Comparison of ENCODE assay signal across 32 mouse cellular contexts in genomic region chr9:15522887-15523286, GRCm38 (mm10). TPM values are rescaled to one million over a fixed set of nuclear protein-coding genes. Genes with fewer than 3 reads are reported as not detected.
DNase-seq lines count a peak whose midpoint lies in the region; ATAC-seq and TF ChIP-seq lines count a peak whose summit lies in the region.
"Had no signal": no experiment of that assay in that cellular context is flagged by ENCODE, and none has a peak within 500 bp of the region (broad histone marks: within the 10 kb centered on the region; RNA-seq: fewer than 3 reads in every experiment).

No protein-coding gene starts in this region.

- no peak for TF ChIP-seq CTCF in testis, adult 2 months (IDR thresholded peaks at IDR 0.05; ENCODE audit: control insufficient read depth, insufficient read depth, insufficient replicate concordance, low read depth, low read length)

- no peaks in the 10 kb centered on the region for H3K27me3 ChIP-seq in heart, embryonic 12.5 days (replicated peaks)
- H3K27me3 ChIP-seq in testis, adult 2 months (ENCODE audit: control insufficient read depth, insufficient read depth, low read length) = no peaks in the 10 kb centered on the region
- H3K27me3 ChIP-seq in stomach, embryonic 14.5 days (ENCODE audit: control insufficient read depth, insufficient read depth, low read length) = no peaks in the 10 kb centered on the region
- H3K27me3 ChIP-seq in forebrain, embryonic 12.5 days = no peaks in the 10 kb centered on the region
- H3K27me3 ChIP-seq in hindbrain, embryonic 11.5 days (ENCODE audit: control insufficient read depth, insufficient read depth, low read length) = no peaks in the 10 kb centered on the region
- H3K27me3 ChIP-seq: embryonic facial prominence, embryonic 13.5 days; limb, embryonic 13.5 days; liver, embryonic 13.5 days had no signal

- 47% methylated on average over 5 of the region's 5 CpGs for WGBS in heart, embryonic 12.5 days
- whole genome bisulfite sequencing in stomach, embryonic 14.5 days = 68% methylated on average over 5 of the region's 5 CpGs
- 86% methylated on average over 5 of the region's 5 CpGs for WGBS in forebrain, embryonic 12.5 days
- WGBS in hindbrain, embryonic 11.5 days = 81% methylated on average over 5 of the region's 5 CpGs

- 0 out of 2 replicates have a peak overlapping the region, but pooled peaks have one; percentile 6 for H3K27ac ChIP-seq in heart, embryonic 12.5 days (ENCODE audit: poor library complexity, severe bottlenecking)
- H3K27ac ChIP-seq in testis, adult 2 months (ENCODE audit: control insufficient read depth, insufficient read depth, low read depth, low read length) = peak overlapping the region; percentile 44
- H3K27ac ChIP-seq in stomach, embryonic 14.5 days (ENCODE audit: low read length) = no peak overlapping the region
- H3K27ac ChIP-seq in forebrain, embryonic 12.5 days = no peak overlapping the region
- no peak overlapping the region for H3K27ac ChIP-seq in hindbrain, embryonic 11.5 days (ENCODE audit: low read depth, low read length)
- H3K27ac ChIP-seq: embryonic facial prominence, embryonic 13.5 days; hindbrain, embryonic 14.5 days; left cerebral cortex, adult 2 months; limb, embryonic 13.5 days; liver, embryonic 13.5 days had no signal

- no peak overlapping the region for H3K9ac ChIP-seq in heart, embryonic 12.5 days
- no peak overlapping the region for H3K9ac ChIP-seq in stomach, embryonic 14.5 days (replicated peaks; ENCODE audit: low read depth, low read length)
- H3K9ac ChIP-seq in forebrain, embryonic 12.5 days = no peak overlapping the region
- no peak overlapping the region for H3K9ac ChIP-seq in hindbrain, embryonic 11.5 days (ENCODE audit: low read depth, low read length)
- H3K9ac ChIP-seq: embryonic facial prominence, embryonic 13.5 days; hindbrain, embryonic 14.5 days; limb, embryonic 13.5 days; liver, embryonic 13.5 days had no signal

- H3K4me3 ChIP-seq in heart, embryonic 12.5 days = no peak overlapping the region
- H3K4me3 ChIP-seq in testis, adult 2 months (ENCODE audit: control insufficient read depth, low read depth, low read length) = no peak overlapping the region
- no peak overlapping the region for H3K4me3 ChIP-seq in stomach, embryonic 14.5 days (ENCODE audit: low read depth, low read length)
- no peak overlapping the region for H3K4me3 ChIP-seq in forebrain, embryonic 12.5 days (replicated peaks)
- H3K4me3 ChIP-seq in hindbrain, embryonic 11.5 days (ENCODE audit: low read depth, low read length) = no peak overlapping the region
- H3K4me3 ChIP-seq: embryonic facial prominence, embryonic 13.5 days; erythroblast, embryonic 14.5 days; left cerebral cortex, adult 2 months; limb, embryonic 13.5 days; liver, embryonic 13.5 days had no signal

- no peak for DNase-seq in heart, postnatal 14 days
- no peak for DNase-seq in testis, postnatal 14 days (ENCODE audit: low spot score)
- DNase-seq in hindbrain, embryonic 11.5 days (ENCODE audit: low spot score) = no peak
- DNase-seq: cerebellum, adult 11-12 months; cerebellum, adult 9-11 months; embryo, embryonic 11 days; forebrain, postnatal 0 days; gastrocnemius, postnatal 25 days; heart, adult 11 months; heart, postnatal 10 days; kidney, adult 9 months; kidney, postnatal 10 days; liver, embryonic 13.5 days; lung, adult 2 months; right cerebral cortex, adult 18-20 months; spleen, adult 18-20 months; thymus, adult 18-20 months; thymus, postnatal 25 days had no signal

- ATAC-seq in heart, embryonic 12.5 days (ENCODE audit: insufficient number of reproducible peaks, low FRiP score) = no peak
- peak; percentile 43; the same call in 1 of the 2 replicates for ATAC-seq in stomach, embryonic 14.5 days (ENCODE audit: insufficient number of reproducible peaks, insufficient read depth, low FRiP score, low read depth)
- ATAC-seq in forebrain, embryonic 12.5 days (ENCODE audit: low FRiP score) = no peak
- ATAC-seq in hindbrain, embryonic 11.5 days (ENCODE audit: low FRiP score) = no peak
- ATAC-seq: forebrain, postnatal 0 days; intestine, postnatal 0 days; midbrain, embryonic 16.5 days had no signal

- no peak for TF ChIP-seq POLR2A in testis, adult 2 months (IDR thresholded peaks at IDR 0.05; ENCODE audit: control insufficient read depth, low read depth, low read length)

- intact Hi-C loops in heart, postnatal 14 days (cut with DNase I) = no loop called here

- no peaks in the 10 kb centered on the region for H3K9me3 ChIP-seq in heart, embryonic 12.5 days (replicated peaks)
- no peaks in the 10 kb centered on the region for H3K9me3 ChIP-seq in stomach, embryonic 14.5 days (ENCODE audit: control insufficient read depth, low read depth, low read length)
- H3K9me3 ChIP-seq in forebrain, embryonic 12.5 days = no peaks in the 10 kb centered on the region
- H3K9me3 ChIP-seq in hindbrain, embryonic 11.5 days (ENCODE audit: control insufficient read depth, low read length) = no peaks in the 10 kb centered on the region
- H3K9me3 ChIP-seq: embryonic facial prominence, embryonic 13.5 days; G1E; limb, embryonic 13.5 days; liver, embryonic 13.5 days had no signal

- no peak overlapping the region for H3K4me2 ChIP-seq in heart, embryonic 12.5 days
- no peak overlapping the region for H3K4me2 ChIP-seq in stomach, embryonic 14.5 days (replicated peaks; ENCODE audit: low read depth, low read length)
- H3K4me2 ChIP-seq in forebrain, embryonic 12.5 days = no peak overlapping the region
- H3K4me2 ChIP-seq in hindbrain, embryonic 11.5 days (replicated peaks; ENCODE audit: low read depth, low read length) = no peak overlapping the region
- H3K4me2 ChIP-seq: embryonic facial prominence, embryonic 13.5 days; heart, embryonic 11.5 days; hindbrain, embryonic 14.5 days; limb, embryonic 13.5 days; liver, embryonic 13.5 days; midbrain, embryonic 11.5 days had no signal

- no peaks in the 10 kb centered on the region for H3K36me3 ChIP-seq in heart, embryonic 12.5 days
- H3K36me3 ChIP-seq in testis, adult 2 months (ENCODE audit: control insufficient read depth, insufficient read depth, low read length) = no peaks in the 10 kb centered on the region
- H3K36me3 ChIP-seq in stomach, embryonic 14.5 days (ENCODE audit: control insufficient read depth, insufficient read depth, low read length) = no peaks in the 10 kb centered on the region
- no peaks in the 10 kb centered on the region for H3K36me3 ChIP-seq in forebrain, embryonic 12.5 days (replicated peaks)
- H3K36me3 ChIP-seq in hindbrain, embryonic 11.5 days (ENCODE audit: control insufficient read depth, insufficient read depth, low read length) = no peaks in the 10 kb centered on the region
- H3K36me3 ChIP-seq: embryonic facial prominence, embryonic 13.5 days; G1E; limb, embryonic 13.5 days; liver, embryonic 13.5 days had no signal

- H3K4me1 ChIP-seq in heart, embryonic 12.5 days (replicated peaks) = peaks cover 62% of the 10 kb centered on the region
- peaks cover 2% of the 10 kb centered on the region; the same call in 1 of the 2 replicates for H3K4me1 ChIP-seq in testis, adult 2 months (ENCODE audit: control insufficient read depth, insufficient read depth, low read length)
- peaks cover 8% of the 10 kb centered on the region; the same call in 1 of the 2 replicates for H3K4me1 ChIP-seq in stomach, embryonic 14.5 days (ENCODE audit: control insufficient read depth, insufficient read depth, low read length)
- no peaks in the 10 kb centered on the region for H3K4me1 ChIP-seq in forebrain, embryonic 12.5 days
- no peaks in the 10 kb centered on the region for H3K4me1 ChIP-seq in hindbrain, embryonic 11.5 days (replicated peaks; ENCODE audit: control insufficient read depth, insufficient read depth, low read length)
- H3K4me1 ChIP-seq: liver, embryonic 13.5 days had no signal

RNA-seq across cellular contexts. Expression of gene Smco4, which starts 29.7 kb away (rescaled TPM):
- 0.91 and 1.9 TPM in 2 replicates for polyA plus RNA-seq in heart, embryonic 12.5 days (2016; fragmentation: Nextera tagmentation; extraction: Ambion mirVana)
- 10 to 100 TPM; 20.7 to 21.2 TPM for total RNA-seq in heart, postnatal 14 days (2021)
- polyA plus RNA-seq in testis, adult 2 months (2012; rRNA removed) = 37.9 and 47.2 TPM in 2 replicates
- polyA plus RNA-seq in stomach, embryonic 14.5 days (2014; fragmentation: Nextera tagmentation; extraction: Ambion mirVana) = 5.3 and 8.2 TPM in 2 replicates
- 1.7 and 2.6 TPM in 2 replicates for polyA plus RNA-seq in forebrain, embryonic 12.5 days (2016; fragmentation: Nextera tagmentation; extraction: Ambion mirVana)
- 2.0 and 2.8 TPM in 2 replicates for polyA plus RNA-seq in hindbrain, embryonic 11.5 days (2014; fragmentation: Nextera tagmentation; extraction: Ambion mirVana)
- polyA plus RNA-seq: G1E had no signal

Comparison
In these comparisons a context has a peak if more than half of its experiments do, and no peak if none do; other contexts are left out.
1. H3K27ac ChIP-seq: peak in heart, embryonic 12.5 days (single experiment) and testis, adult 2 months (single experiment); none in stomach, embryonic 14.5 days (single experiment), forebrain, embryonic 12.5 days (single experiment) and hindbrain, embryonic 11.5 days (single experiment).